Mouse (Mus musculus): ENCODE measurements around the gene Tubgcp2.

DNA sequence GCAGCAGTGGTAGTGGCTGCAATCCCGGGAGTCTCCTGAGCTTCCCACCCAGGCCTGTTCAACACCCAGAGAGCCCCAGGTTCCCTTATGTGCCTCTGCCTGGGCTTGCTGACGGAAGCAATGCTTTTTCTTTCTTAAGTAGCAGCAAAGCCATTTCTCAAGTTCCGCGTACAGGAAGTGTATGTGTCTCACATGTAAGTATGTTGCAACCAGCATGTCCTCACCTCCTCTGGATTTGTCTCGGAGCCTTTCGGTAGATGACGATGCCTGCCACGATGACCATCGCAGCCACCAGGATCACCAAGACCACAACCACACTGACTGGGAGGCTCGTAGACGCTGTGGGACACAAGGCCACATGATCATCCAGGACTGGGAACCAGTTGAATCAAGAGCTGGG is 52.0 kb downstream of the Tubgcp2 start:
- TF ChIP-seq TAL1 (conservative IDR thresholded peaks at IDR 0.05; ENCODE audit: low read depth, low read length) = no peak
- TF ChIP-seq CTCF (IDR thresholded peaks at IDR 0.05; ENCODE audit: low read depth, low read length) = no peak
- TF ChIP-seq GATA1 (IDR thresholded peaks at IDR 0.05; ENCODE audit: borderline replicate concordance, low read length) = no peak
- TF ChIP-seq POLR2AphosphoS5 (IDR thresholded peaks at IDR 0.05; ENCODE audit: insufficient replicate concordance, low read depth, low read length) = no peak

Measured in G1E (cell line).